Mouse (Mus musculus): ENCODE data around the gene Gm29049.
"Not testable (repeated sequence)": the region's sequence is repeated elsewhere in the genome, so short reads cannot be mapped to it uniquely, and the experiment has no call there.

Gene Gm29049

DNA sequence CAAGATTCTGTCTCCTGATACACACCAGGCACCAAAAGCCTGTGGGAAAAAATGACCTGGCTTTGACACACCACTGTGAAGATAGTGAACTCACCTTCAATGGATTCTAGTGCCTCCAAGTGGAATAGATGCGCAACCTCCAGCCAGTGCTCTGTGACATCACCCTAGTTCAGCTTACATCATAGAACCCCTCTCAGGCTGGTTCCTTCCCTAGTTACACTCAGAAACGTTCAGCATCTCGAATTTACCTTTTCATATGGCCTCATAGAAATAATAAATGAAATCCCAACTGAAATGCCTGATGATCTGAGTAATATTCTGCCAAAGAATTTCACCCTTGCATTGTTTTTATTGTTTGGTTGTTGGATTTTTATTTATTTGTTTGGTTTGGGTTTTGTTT, at the start of gene Gm29049:
TSS of gene Gm29049 (minus strand) at position 101 of the 400 bp plus-strand sequence.
- DNase-seq (ENCODE audit: extremely low spot score): not testable (repeated sequence)
